Mouse (Mus musculus) stomach, embryonic 16.5 days (tissue): ENCODE measurements around the gene Foxp1. TPM values are rescaled to one million over a fixed set of nuclear protein-coding genes. Genes with fewer than 3 reads are reported as not detected.

Experiments used
- ATAC-seq: fragments of 200-750 bp; cut with Nextera tagmentation; 2 replicates; pipeline ENCODE4 v1.8.0; 2017; ENCODE audit warnings: moderate number of reproducible peaks, moderate TSS enrichment; ENCODE audit not compliant: insufficient read depth, low FRiP score
- H3K27ac ChIP-seq: fragments of 300-500 bp; sonication (generic); 2 replicates; pipeline ENCODE4 v1.5.1; 2014; ENCODE audit warnings: low read length
- H3K27me3 ChIP-seq: fragments of 300-500 bp; sonication (generic); 2 replicates; pipeline ENCODE4 v1.6.1; 2014; ENCODE audit warnings: low read length, control low read depth, mixed read lengths; ENCODE audit not compliant: control insufficient read depth, insufficient read depth
- H3K36me3 ChIP-seq: fragments of 300-500 bp; sonication (generic); 2 replicates; pipeline ENCODE4 v1.6.1; 2014; ENCODE audit warnings: low read length; ENCODE audit not compliant: control insufficient read depth, insufficient read depth
- H3K4me1 ChIP-seq: fragments of 300-500 bp; sonication (generic); 2 replicates; pipeline ENCODE4 v1.6.1; 2014; ENCODE audit warnings: low read length, control low read depth, mixed read lengths; ENCODE audit not compliant: control insufficient read depth, insufficient read depth
- H3K4me2 ChIP-seq: fragments of 300-500 bp; sonication (generic); 2 replicates; pipeline ENCODE4 v1.6.1; 2014; ENCODE audit warnings: low read depth, low read length, mixed read lengths
- H3K4me3 ChIP-seq: fragments of 300-500 bp; sonication (generic); replicated peaks from 2 replicates; pipeline ENCODE4 v1.5.1; 2014; ENCODE audit warnings: mild to moderate bottlenecking, low read length
- H3K9ac ChIP-seq: fragments of 300-500 bp; sonication (generic); 2 replicates; pipeline ENCODE4 v1.6.1; 2014; ENCODE audit warnings: low read length
- H3K9me3 ChIP-seq: fragments of 300-500 bp; sonication (generic); replicated peaks from 2 replicates; pipeline ENCODE4 v1.6.1; 2016; ENCODE audit warnings: low read length, control low read depth; ENCODE audit not compliant: control insufficient read depth
- WGBS: fragments of 180-500 bp; shearing (Covaris S2); extraction: QIAGEN DNeasy Blood & Tissue Kit; methylation state at CpG from one replicate; pipeline ENCODE4 v1.1.7; 2014; 5-methylcytosine and 5-hydroxymethylcytosine counted together
- polyA plus RNA-seq: library from polyadenylated mRNA; unstranded; fragments of >200 nt; fragmentation: Nextera tagmentation; extraction: Ambion mirVana; gene quantifications from 2 replicates; pipeline ENCODE4 v1.2.1, GENCODE M21; 2015

Foxp1 gene
- polyA plus RNA-seq, 1 experiment from 2014 or later = 108 TPM

DNA sequence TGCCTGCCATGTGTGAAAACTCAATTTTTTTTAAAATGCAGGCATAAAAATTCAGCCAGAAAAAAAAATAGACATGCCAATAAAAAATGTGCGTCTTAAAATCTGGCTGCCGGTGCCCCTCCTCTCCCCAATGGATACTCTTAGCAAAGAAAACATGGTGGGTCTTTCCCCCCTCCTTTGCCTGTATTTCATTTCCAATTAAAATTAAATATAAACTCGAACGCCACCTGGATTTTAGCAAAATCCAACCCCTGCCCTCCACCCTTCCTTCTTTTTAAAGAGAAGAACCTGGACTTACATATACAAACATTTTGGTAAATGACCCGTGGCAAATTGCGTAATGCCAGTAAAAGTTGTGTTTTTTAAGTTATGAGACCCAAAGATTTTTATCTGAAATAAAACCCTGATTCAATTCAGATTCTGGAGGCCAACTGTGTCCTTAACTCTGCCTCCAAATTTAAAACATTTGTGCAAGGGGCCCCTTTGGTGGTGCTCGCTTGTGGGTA lies 376.1 kb downstream of the Foxp1 start:
- Histone ChIP-seq H3K36me3 (no peaks in the 10 kb centered on the region; the same call in 1 of the 2 replicates), H3K4me3 (no peak overlapping the region), H3K27me3 (no peaks in the 10 kb centered on the region), H3K4me1 (0 out of 2 replicates have a peak, but pooled peaks cover 10% of the 10 kb centered on the region), H3K27ac (no peak overlapping the region), H3K9me3 (no peaks in the 10 kb centered on the region), H3K9ac (no peak overlapping the region), H3K4me2 (no peak overlapping the region)
- no peak for ATAC-seq
- WGBS = 73% methylated on average over 7 of the region's 7 CpGs

DNA sequence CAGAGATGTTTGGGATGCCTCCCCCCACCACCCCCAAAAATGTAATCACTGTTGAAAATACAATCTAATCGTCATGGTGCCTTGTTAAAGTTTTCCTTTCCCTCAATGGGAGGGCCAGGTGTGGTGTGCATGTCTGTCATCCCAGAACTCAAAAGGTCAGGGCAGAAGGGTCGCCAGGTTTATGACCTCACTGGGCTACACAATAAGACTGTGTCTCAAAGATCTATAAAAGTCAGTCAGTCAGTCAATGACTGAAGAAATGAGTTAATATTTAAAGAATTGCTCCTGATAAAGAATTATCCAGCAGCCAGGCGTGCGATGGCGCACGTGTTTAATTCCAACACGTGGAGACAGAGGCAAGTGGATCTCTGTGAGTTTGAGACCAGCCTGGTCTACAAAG lies 377.5 kb downstream of the Foxp1 start:
- ATAC-seq = no peak
- no peaks in the 10 kb centered on the region; the same call in 1 of the 2 replicates for H3K36me3 ChIP-seq
- H3K27me3 ChIP-seq = no peaks in the 10 kb centered on the region
- H3K4me1 ChIP-seq = 0 out of 2 replicates have a peak, but pooled peaks cover 10% of the 10 kb centered on the region
- H3K9me3 ChIP-seq = no peaks in the 10 kb centered on the region
- no peak overlapping the region for H3K27ac ChIP-seq
- H3K4me2 ChIP-seq = no peak overlapping the region
- H3K4me3 ChIP-seq = no peak overlapping the region
- WGBS = 74% methylated on average over 7 of the region's 7 CpGs
- H3K9ac ChIP-seq = no peak overlapping the region

DNA sequence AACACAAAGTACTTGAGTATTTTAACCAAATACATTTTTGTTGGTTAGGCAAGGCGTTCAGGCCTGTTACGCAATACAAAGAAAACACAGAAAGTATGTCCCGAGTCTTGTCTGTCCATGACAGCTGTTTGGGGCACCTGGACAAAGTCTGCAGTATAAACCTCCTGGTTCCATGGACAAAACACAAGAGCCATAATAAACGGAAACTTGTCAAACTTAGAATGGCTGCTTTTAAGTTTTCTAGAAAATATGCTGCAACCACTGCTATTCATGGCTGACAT lies 378.8 kb downstream of the Foxp1 start:
- no peak for ATAC-seq
- Histone ChIP-seq H3K36me3 (no peaks in the 10 kb centered on the region; the same call in 1 of the 2 replicates), H3K4me3 (no peak overlapping the region), H3K9ac (no peak overlapping the region), H3K9me3 (no peaks in the 10 kb centered on the region), H3K27me3 (no peaks in the 10 kb centered on the region), H3K27ac (peak overlapping the region; percentile 17; the same call in 1 of the 2 replicates), H3K4me2 (no peak overlapping the region), H3K4me1 (0 out of 2 replicates have a peak, but pooled peaks cover 10% of the 10 kb centered on the region)
- 56% methylated on average over 4 of the region's 4 CpGs for WGBS

DNA sequence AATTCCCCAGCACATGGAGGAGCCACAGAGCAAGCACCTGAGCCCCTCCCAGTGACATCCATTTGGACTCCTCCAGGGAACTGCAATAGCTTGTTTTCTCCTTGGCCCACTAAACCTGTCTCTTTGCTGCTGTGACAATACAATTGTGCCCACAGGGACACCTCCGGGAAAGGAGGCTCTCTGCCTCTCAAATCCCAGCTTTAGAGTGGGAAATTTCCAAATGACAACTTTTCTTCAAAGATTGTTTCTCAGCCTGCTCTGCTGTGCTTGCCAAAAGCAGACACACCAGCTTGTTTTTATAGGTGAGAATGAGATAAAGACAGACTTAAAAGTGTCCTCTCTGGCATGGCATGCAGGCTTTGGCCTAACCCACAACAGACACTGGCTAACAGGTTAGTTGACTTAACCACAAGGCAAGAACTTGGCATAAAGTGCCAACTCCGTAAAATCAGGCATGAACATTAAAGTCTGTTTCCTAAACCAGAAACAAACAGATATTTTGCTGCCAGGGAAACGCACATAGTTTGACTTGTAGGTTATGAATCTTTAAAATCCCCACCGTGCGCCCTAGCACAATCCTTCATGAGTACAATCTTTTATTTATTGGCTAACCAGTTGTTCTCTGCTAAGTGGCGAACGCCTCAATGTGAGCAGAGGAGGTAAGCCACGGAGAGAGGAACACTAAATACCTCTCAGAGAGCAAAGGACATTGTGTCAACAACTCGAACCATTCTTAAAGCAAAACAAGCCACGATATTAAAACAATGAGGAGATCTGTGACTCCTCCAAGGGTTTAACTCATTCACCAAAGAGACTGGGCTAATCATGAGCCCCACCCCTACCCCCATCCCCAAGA lies 379.4 kb downstream of the Foxp1 start:
- Histone ChIP-seq H3K9me3 (no peaks in the 10 kb centered on the region), H3K4me2 (no peak overlapping the region), H3K4me1 (peaks cover 10% of the 10 kb centered on the region; the same call in 1 of the 2 replicates), H3K27me3 (no peaks in the 10 kb centered on the region), H3K9ac (no peak overlapping the region), H3K4me3 (no peak overlapping the region), H3K36me3 (no peaks in the 10 kb centered on the region; the same call in 1 of the 2 replicates), H3K27ac (peak overlapping the region; percentile 17; the same call in 1 of the 2 replicates)
- 45% methylated on average over 10 of the region's 10 CpGs for WGBS
- ATAC-seq = no peak

DNA sequence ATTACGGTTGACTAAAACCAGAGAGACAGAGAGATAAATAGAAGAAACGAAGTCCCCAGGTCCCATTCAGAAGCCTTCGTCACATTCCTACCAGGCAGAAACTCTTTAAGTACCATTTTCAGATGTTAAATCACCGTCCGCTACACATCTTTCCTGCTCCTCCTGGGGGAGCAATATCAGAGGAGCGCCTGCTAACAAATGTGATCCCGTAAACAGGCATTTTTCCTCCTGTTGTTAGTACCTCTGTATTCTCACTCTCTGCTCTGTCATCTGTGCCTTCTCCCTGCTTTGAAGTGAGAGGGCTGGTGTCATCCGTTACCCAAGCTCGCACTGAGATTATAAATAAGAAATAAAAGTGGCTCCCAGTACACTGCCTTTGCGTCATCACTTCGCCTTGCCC lies 384.5 kb downstream of the Foxp1 start:
- whole genome bisulfite sequencing = 69% methylated on average over 11 of the region's 11 CpGs
- no peak for ATAC-seq
- Histone ChIP-seq H3K27ac (no peak overlapping the region), H3K9me3 (no peaks in the 10 kb centered on the region), H3K4me2 (no peak overlapping the region), H3K9ac (no peak overlapping the region), H3K4me1 (peaks cover 13% of the 10 kb centered on the region), H3K27me3 (no peaks in the 10 kb centered on the region), H3K4me3 (no peak overlapping the region), H3K36me3 (no peaks in the 10 kb centered on the region; the same call in 1 of the 2 replicates)

DNA sequence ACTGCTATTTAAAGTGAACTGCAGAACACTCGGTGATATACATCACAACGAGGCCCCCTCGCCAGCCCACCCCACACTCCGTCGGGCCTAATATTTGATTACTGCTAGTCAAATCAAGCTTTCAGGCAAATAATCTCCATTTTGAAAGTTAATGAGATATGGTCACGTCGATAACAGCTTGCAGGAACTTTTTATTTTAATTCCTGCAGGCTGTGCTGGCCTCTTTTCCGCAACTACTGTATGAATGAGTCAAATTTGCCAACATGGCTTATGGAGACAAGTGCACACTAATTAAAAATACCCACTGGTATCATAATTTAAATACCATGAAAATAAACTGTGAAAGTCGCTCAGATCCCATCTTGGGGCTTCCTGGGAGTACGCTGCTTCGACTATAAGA lies 385.4 kb downstream of the Foxp1 start:
- no peaks in the 10 kb centered on the region for H3K27me3 ChIP-seq
- H3K4me2 ChIP-seq = no peak overlapping the region
- H3K4me3 ChIP-seq = no peak overlapping the region
- H3K4me1 ChIP-seq = peaks cover 13% of the 10 kb centered on the region
- H3K36me3 ChIP-seq = no peaks in the 10 kb centered on the region; the same call in 1 of the 2 replicates
- no peaks in the 10 kb centered on the region for H3K9me3 ChIP-seq
- no peak overlapping the region for H3K9ac ChIP-seq
- H3K27ac ChIP-seq = no peak overlapping the region
- no peak for ATAC-seq
- WGBS = 64% methylated on average over 11 of the region's 11 CpGs

DNA sequence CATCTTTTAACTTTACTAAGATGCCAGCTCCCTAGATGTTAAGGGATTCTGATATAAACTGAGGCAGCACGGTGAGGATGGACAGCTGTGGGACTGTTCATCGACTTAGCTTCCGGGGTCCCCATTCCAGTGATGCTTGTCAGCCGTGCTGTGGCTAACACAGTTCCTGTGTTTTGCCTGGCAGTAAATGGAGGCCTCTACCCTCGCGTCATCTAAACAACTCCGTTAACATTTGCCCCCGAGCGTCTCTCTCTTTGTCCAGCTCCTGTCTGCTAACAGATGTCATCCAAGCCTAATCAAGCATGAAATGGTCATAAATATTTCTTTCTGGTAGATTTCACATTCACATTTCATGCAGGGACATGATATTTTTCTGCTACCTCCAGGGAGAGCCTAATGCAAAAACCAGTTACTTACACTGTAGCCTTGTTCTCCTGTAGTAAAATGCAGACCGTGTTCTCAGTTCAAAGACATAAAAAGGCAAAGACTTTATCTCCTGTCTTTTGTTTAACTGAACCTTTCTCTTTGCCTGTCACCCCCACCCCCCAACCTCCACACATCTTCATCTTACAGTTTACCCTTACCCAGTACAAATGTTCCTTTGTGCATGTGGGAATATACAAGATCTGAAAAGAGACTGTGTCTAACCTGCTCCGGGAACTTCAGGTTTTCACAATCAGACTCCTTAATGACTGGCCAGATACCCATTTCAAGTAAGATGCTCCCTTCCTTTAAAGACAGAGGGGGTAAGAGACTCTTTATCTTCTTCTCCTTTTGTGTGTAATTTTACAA lies 386.4 kb downstream of the Foxp1 start:
- Histone ChIP-seq H3K9me3 (no peaks in the 10 kb centered on the region), H3K4me3 (no peak overlapping the region), H3K36me3 (no peaks in the 10 kb centered on the region), H3K9ac (no peak overlapping the region), H3K27me3 (no peaks in the 10 kb centered on the region), H3K4me1 (peaks cover 13% of the 10 kb centered on the region), H3K4me2 (no peak overlapping the region), H3K27ac (no peak overlapping the region)
- no peak for ATAC-seq
- 34% methylated on average over 11 of the region's 11 CpGs for WGBS

DNA sequence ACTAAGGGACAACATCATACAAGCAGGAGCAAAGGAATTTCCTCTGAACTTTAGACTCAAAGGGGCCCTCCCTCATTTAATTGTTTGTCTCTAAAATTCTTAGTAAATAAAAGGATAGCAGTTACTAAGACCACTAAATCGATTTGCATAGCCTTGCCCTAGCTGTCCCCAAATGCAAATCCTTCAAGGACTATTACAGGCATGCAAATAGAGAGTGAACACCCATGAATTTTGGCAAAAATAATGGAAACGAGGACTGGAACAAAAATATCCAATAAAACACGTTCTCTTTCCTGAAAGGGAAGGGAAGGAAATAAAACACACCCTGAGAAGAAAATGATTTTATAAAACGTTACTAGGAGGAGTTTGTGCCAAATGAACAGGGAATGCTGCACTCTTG lies 390.7 kb downstream of the Foxp1 start:
- Histone ChIP-seq H3K4me2 (no peak overlapping the region), H3K27ac (no peak overlapping the region), H3K36me3 (no peaks in the 10 kb centered on the region), H3K9me3 (no peaks in the 10 kb centered on the region), H3K4me1 (peaks cover 7% of the 10 kb centered on the region), H3K9ac (no peak overlapping the region), H3K4me3 (no peak overlapping the region), H3K27me3 (no peaks in the 10 kb centered on the region)
- no peak for ATAC-seq
- 48% methylated on average over 4 of the region's 4 CpGs for WGBS
